Mouse (Mus musculus) lung, postnatal 0 days (tissue): ENCODE measurements around the gene Lpin3.

Source experiments
- CTCF ChIP-seq: IDR thresholded peaks from 2 replicates; pipeline ENCODE4 v1.5.1; 2016; ENCODE audit warnings: antibody characterized with exemption, mild to moderate bottlenecking
- EP300 ChIP-seq: IDR thresholded peaks from 2 replicates; pipeline ENCODE4 v1.6.1; 2016; ENCODE audit warnings: antibody characterized with exemption, mild to moderate bottlenecking, control low read depth

DNA sequence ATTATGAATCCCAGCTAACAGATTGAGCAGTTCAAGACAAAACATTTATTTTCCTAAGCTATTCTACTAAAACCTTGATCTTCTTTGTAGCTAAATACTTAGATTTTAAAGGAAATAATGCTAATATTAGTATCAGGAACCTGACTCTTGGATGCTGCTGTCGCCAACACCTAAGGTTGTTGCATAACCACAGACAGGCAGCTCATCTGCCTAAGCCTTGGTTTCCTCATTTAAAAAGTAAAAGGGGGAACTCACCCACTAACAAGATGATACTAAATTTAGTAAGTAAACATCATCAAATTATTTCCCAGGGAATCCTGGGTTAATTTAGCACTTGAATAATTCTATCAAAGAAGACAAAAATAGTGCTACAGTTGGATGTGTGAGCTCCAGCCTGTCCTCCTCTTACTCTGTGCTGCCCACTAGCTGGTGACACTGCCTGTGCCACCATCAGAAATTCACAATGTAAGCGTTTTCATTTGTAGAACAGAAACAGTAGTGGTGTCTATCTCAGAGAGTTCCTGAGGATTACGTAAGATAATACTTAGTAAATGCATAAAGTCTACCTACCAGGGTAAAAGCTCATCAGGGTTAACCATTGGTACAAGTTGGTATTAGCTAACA, 30.7 kb upstream of the Lpin3 start:
- peak; percentile 46 for TF ChIP-seq CTCF
- no peak for TF ChIP-seq EP300
